Mouse (Mus musculus): Measurements from ENCODE around the gene Kansl1.
A peak's percentile ranks its signal among the peaks of the same experiment; 100 is the strongest.

Gene Kansl1

DNA sequence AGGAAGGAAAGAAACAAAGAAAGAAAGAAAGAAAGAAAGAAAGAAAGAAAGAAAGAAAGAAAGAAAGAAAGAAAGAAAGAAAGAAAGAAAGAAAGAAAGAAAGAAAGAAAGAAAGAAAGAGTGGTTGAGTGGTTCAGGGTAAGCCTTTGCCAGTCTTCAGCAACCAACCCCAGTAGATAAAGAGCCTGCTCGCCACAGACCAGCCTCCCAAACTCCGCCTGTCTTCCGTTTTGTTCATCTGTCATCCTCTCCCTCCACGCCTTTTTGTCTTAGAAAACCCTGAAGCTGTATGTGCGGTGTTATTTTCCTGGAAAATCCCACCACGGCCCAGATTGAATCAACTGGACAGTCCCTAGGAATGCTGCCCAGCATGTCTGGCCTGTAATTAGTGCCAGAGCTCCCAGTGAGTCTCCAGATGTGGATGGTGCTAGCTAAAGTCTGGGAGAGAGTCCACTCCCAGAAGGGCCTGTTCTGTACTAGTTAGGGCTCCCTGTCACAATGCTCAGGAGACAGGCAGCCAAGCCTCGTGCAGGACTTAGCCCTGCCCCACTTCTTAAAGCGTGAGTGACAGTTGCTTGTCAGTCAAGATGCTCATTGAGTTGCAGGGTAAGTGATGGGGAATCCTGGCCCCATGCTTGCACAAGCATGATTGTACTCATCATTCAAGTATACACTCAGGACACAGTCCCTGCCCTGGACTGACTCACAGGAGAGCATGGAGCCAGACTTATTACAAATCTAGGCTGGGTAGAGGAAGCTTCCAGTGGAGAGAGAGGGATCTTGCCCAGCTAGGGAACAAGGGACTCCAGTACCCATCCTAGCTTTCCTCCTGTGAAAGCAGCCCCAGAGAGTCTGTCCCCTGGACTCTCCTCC lies 165.3 kb downstream of the Kansl1 start:
- no peak for DNase-seq

- no peak for DNase-seq
These were observed 166.0 kb downstream of the Kansl1 start for GRCm38 (mm10) chr11:104302628-104303027.

DNA sequence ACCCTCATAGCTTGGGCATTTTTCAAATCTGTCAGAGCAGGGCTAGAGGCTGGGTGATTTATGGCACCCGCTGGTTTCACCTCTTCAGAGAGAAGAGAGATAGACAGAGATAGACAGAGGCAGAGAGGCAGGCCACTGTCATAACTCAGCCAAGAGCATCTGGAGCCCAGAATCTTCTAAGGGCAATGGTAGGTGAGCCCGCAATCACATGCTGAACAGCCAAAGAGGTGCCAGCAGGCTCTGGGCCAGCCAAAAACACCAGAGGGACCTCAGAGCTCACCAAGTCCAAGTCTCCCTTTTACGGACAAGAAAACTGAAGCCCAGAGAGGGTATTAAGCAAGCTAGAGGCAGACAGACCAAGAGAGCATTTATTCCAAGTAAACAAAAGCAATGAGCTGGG lies 171.0 kb downstream of the Kansl1 start:
- DNase-seq = no peak

- DNase-seq = no peak
These were observed 173.0 kb downstream of the Kansl1 start for GRCm38 (mm10) chr11:104295656-104296055.

GRCm38 (mm10) chr11:104295145-104295544 lies 173.5 kb downstream of the Kansl1 start:
- no peak for DNase-seq

DNA sequence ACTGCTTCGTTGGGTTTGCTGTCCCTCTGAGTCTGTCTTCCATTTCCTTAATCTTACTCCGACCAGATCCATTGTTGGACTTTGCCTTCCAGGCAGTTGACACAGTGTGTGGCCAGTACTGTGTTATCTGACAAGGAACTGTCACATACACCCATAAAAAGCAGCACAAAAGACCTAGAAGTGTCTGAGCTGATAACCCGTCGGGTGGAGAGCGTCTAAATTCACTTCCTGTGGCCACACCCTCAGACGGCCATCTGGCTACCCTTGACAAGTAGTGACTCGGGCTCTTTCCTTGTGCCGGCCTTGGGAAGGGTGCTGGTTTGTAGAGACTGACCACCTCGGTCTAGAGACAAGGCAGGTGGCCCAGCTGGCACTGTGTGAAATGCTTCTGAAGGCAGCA lies 175.4 kb downstream of the Kansl1 start:
- no peak for DNase-seq

GRCm38 (mm10) chr11:104292443-104293220 lies 176.0 kb downstream of the Kansl1 start:
- no peak for DNase-seq

DNA sequence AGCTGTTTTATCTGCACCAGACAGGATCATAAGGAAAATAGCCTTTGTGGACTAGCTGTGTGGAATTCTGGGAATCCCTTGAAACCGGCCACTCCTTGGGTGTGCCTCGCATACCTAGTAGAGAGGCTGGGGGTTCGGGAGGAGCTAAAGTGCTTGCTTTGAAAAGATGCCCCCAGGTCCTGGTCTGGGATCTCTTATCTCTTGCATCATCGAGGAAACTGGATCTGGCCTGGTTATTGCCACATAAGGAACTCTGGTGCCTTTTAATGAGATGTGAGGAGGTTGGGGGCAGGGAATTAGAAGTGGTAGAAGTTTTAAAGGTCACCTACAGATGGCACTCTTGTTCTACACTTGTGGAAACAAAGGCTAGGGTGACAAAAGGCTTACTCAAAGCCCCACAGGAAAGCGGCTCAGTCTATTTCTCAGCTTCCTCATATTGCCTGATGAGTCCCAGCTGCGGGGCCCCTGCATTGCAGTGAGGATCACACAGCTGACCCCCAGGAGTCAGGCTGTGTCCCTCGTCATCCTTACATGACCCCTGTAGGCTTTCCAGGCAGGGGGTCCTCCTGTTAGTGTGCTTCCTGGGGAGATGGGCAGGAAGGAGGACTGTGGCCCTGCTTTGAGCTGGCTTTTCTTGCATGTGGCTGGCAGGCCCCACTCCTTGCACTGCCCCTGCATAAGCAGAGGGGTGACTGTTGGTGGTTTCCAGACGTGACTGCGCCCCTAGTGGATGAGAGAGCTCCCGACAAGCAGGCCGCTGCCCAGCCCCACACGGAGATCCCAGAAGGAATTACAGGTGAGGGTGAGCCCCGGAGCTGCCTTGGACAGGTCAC lies 179.2 kb downstream of the Kansl1 start:
- peak; percentile 70 for DNase-seq

DNA sequence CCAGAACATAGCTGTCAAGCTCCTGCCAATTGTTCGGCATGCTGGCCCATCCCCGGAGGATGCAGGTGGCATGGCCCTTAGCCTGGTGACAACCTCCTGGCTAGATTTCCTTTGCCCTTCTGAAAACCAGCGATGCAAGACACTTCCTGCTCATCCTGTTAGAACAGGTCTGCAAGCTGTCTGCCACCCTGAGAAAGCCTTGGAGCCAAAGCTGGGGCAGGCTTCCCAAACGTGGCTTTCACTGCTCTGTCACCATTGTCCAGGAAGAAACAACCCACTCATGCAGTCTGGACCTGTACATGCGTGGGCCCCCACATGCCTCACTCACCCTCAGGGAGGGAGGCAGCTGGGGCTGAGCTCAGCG lies 179.8 kb downstream of the Kansl1 start:
- no peak for DNase-seq

DNA sequence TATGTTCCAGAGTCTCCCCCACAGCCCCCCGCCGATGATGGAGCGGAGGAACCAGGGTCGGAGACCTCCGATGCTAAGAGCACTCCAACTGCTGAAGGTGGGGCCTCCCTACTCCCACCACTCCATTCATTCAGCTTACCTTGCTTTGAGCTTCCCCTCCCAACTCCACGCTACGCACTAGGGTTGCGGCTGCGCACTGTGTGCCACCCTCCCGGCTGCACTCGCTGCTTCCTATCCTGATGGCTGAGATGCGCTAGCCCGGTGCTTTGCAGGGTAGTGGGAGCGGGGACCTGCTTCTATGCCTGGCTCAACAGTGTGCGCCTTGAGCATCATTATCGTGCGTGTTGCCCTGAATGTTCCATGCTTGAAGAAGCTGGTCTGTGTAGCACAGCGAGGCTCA lies 181.5 kb downstream of the Kansl1 start:
- DNase-seq = no peak

All from lung, postnatal 4 days (tissue).